Mouse (Mus musculus) cerebellum, postnatal 36 days (tissue): ENCODE measurements around the gene Ppp1r14d.

ENCODE experiments used
- DNase-seq, 2 experiments: peaks; one replicate each; pipeline ENCODE4 v3.0.0; 2021 to 2022; ENCODE audit warnings: mixed read lengths in 2 of 2

The Ppp1r14d gene

DNA sequence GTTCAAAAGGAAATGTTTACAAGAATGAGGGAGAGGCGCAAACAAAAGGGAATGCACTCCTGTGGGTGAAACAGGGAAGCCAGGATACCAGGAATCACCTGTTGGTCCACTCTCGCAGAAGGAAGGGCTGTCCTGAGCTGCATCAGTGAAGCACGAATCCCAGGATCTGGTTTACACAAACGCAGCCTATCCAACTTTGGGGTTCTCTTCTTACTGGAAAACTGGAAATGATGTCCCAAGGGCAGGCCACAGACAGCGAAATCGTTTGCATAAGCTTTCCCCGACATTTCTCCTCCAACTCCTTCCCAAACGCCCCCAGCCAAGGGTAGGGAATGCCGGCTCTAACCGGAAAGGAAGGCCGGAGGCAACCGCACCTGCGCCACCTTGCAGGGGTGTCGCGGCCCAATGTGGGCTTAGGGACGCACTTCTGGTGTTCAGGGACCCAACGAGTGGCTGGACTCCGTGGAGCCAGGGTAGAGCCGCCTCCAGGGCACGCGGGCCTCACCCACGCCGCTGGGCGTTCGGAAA, 7.0 kb upstream of the Ppp1r14d start:
- DNase-seq, result no peak

DNA sequence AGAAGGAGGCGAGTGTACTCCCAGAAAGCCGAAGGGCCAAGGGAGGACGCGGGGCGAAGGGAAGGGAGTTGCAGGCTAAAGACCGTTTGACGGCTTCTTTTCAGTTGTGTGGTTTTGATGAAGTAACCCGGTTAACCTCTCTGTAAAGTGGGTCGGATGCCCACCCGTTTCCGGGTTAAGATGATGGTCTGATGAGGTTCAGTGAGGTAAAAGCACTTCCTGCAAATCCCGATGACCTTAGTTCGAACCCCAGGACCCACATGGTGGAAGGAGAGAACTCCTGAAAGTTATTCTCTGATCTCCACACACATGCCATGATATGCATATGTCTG, 20.6 kb downstream of the Ppp1r14d start:
- DNase-seq, result no peak

DNA sequence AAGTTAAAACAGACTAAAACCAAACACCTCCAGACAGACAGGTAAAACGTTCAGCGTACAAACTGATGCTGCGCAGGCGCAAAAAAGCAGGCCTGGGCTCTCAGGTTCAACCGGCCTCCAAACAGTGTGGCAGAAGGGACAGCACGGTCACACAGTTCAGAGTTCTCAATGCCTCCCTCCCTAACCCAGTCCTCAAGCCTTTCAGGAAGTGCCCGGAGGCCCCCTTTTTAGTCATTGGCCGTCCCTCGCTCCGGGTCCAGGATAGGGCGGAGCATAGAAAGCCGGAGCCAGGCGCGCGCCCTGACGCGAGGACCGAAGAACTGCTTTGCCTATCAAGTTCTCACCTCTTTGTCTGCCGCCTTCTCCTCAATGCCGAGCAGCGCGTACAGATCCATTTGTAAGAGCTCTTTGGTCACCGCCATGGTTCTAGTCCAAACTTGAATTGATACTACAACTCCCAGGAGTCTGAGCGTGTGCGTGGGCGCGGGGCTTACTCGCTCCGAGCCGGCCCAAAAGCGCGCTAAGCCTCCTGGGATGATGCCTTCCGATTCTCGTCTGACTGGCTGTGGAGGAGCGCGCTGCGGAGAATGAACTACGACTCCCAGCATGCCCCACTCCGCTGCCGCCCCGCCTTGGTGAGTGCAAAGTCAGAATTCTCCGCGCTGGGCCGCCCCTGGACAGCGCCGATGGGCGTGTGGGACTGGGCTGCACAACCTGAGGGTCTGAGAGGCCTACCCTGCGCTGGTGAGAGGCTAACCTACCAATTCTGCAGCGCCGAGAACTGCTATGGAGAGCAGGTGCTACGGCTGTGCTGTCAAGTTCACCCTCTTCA, 21.1 kb downstream of the Ppp1r14d start, which contains the start of the genes Zfyve19 and Dnajc17:
Zfyve19 (plus strand) TSS at position 274 of the 832 bp plus-strand sequence.
Dnajc17 (minus strand) TSS at position 452 of the 832 bp plus-strand sequence.
- DNase-seq, result peak; percentile 95

DNA sequence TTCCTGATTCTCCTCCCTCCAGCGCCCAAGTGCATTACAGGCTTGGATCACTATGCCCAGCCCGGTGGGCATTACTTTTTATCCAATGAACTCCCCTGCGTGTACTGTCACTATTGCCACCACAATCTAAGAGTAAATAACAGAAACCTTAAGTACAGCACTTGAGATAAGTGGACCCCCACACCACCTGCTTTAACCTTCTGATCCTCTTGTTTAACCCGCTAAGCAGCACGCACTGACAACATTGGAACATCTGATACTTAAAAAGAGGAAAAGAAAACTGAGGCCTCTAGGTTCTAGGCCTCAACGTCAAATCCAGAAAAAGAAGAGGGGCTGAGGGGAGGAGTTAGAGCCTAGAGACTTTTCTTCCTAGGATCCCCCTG, 21.8 kb downstream of the Ppp1r14d start:
- no peak for DNase-seq

DNA sequence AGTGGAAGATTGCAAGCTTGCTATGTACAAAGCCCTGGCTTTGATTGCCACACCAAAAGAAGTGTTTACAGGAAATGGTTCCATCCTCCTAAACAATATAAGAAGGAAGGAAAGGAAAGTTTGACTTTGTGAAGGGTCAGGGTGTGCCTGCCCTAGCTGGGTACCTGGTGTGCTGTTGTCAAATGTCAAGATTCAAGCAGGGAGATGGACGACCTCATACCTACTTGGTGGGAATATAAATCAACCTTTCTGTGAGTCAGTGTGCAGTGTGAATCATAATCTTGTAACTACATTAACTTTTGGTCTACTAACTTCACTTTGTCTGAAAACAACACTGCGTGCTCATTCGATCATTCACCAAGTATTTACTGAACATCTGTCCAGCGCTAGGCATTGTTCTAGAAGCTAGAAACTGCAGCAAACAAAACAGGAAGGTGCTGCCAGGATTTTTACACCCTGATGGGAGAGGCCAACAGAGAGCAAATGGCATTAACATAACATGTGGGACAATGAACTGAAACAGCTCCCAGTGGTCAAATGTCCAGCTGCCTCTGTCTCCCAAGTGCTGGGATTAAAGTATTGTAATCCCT, 25.7 kb downstream of the Ppp1r14d start:
- DNase-seq, result no peak

DNA sequence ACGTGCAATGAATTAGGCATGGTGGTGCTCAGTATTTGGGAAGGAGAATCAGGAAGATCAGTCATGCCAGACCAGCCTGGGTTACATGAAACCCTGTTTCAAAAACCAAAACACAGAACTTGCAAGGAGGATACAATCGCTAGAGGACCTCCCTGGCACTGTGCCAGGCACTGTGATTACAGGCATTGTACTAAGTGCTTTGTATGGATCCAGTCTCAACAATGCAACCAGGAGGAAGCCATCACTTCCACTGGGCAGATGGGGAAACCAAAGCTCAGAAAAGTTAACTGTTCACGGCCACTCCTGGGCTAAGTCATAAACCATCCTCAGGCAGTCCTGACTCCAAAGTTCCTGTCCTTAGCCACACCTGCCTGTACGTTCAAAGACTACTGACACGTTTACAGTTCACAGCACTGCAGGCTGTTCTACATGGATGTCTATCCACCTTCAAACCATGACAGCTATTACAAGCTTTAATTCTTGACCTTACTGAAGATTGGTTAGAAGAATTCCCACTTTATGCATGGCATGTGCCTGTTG, 26.7 kb downstream of the Ppp1r14d start:
- DNase-seq, result no peak

DNA sequence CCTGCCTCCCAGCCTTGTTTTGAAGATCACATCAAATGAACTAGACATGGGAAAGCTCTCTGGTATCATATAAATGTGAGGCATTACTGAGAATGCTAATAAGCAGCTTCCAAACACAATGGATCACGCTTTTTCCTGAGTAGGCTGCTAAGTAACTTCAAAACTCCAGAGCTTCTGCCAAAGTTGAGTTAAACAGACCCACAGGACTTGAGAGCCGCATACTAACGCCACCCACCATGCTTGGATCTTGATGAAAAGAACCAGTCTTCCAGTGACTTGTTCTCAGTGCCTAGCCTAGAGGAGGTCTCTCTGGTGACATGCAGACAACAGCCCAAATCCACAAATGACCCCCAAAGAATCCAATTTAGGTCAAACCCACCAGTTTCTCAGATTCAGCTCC, 30.8 kb downstream of the Ppp1r14d start:
- no peak for DNase-seq

DNA sequence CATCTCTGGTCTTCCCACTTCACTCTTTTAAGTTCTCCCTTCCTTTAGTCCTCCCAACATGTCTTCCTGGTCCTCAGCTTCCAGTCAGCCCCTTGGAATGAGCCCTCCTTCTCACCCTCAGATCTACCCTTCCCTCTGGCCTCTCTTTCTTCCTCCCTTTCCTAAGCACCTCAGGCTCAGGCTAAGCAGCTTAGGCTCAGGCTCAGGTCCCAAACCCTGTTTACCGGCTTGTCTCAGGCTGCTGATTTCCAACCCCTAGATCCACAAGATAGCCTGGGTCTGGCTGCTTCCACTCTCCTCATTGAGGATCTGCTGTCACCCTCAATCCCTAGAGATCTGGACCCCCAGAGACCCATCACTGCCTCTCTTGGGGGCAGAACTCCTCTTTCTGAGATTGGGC, 31.7 kb downstream of the Ppp1r14d start:
- DNase-seq, result no peak

DNA sequence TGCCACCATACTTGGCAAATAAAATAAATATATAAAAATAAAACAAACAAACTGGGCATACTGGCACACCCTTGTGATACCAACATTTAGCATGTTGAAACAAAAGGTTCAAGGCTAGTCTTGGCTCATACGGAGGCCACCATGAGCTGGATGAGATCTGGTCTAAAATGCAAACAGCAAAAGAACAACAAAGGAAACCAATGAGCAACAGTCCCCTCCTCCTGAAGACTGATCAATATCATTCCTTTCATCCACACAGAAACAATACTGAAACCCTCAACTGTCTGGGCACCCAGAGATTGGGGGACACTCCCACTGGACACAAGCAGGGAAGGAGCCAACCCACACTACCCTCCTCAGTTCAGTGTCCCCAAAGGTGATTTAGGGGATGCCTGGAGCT, 32.2 kb downstream of the Ppp1r14d start:
- DNase-seq, result no peak

DNA sequence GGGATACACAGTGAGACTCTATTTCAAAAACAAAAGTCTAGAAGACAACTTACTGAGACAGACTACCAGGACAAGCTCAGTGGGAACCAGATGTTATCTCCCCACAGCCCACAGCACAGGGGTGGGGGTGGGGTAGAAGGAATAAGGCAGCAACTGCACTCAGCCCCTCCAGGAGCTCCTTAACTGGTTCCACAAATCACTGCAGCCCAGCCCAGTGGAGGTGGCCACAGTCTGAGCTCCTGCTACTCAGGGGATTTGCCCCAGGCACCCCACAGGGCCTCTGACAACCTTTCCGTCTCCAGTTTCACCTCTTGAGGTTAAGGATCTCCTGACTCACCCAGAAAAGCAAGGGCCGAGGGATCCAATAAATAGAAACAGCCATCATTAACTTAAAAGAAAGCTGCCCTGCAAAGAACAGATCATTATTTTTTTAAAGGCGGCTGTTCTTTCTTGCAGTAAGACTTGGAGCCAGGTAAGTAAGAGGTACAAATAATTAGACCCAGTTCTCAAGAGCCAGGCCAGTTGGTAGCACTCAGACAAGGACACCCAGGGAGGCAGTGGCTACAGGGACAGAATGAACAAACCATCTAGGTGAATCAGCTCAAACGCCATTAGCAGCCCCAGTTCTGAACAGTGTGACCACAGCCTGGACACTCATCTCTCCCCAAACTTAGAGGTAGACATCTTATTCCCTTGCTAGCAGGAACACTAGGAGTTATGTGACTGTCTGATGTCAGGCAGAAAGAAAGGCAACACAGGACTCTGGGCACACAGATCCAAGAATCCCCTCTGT, 33.2 kb downstream of the Ppp1r14d start:
- no peak for DNase-seq

DNA sequence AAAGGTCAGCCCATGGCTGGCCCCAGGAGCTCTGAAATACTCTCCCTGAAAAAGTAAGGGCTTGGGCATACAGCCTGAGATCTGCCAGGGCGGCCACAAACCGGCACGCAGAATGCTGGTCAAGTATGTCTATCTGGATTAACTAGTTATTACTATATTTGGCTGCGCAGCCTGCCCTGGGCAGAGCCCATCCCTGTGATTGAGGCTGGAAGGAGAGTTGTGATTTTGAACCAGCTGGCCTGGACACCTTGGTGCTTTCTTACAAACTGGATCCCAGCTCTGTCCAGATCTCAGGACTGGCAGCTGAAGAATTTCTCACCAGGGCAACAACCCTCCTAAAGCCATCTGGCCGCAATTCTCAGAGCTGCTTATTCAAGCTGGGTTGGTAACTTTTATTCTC, 35.6 kb downstream of the Ppp1r14d start:
- no peak for DNase-seq

DNA sequence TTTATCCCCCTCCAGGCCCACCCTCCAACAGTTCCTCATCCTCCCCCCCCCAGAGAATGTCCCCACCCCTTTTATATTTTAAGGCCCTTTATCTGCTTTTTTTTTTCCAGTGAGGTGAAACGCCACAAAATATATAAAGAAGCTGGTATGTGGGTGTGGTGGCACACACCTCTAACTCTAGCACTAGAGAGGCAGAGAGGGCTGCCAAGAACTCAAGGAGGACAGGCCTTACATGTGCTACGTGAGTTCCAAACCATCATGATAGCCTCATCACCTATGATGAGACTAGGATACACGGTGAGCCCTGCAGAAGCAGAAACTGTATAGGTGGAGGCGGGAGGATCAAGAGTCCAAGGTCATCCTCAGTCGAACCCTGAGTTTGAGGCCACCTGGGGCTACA, 38.7 kb downstream of the Ppp1r14d start:
- DNase-seq, result no peak

DNA sequence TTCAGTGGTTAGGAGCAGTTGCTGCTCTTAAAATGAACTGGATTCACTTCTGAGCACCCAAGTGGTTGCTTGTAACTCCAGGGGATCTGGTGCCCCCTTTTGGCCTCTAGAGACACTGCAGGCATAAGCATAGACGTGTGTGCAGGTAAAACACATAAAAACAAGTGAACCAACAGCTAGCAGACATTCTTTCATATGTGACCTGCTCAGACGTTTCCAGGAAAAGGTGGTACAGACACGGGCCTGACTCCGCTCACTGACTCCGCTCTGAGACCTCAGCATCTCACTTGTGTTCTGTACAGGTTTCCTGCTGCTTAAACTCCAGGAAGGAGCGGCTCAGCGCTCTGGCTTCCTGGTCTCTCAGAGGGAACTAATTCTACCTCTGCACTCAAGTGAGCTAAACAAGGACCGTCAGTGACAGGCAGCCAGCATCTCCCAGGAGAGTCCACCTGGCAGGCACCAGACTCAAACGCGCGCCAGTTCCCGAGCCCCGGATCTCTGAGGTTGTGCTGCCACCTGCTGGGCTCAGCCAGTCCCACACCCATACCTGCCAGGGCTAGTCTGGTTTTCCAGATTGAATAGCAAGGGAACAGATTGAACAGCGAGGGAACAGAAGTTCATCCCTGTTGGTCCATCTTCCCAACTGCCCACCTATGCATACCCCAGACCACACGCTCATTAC, 40.5 kb downstream of the Ppp1r14d start:
- DNase-seq, result peak; percentile 92 to 94

DNA sequence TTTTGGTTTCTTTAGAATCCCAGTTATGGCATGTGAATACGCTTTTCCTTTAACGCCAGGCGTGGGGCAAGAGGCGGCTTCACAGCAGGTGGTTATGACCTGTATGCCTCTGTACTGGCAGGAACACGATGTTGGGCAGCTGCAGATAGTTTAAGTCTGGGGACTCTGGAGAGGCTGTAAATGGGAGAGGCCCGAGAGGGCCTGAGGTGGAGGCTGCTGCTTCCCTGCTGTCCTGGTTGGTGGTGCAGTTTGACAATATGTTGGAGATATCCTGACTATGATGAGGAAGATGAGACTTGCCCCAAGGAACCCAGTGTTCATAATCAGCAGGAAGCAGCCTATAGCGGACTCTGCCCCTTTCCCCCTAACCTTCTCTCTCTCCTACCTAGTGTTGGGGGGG, 46.8 kb downstream of the Ppp1r14d start:
- DNase-seq, result no peak

DNA sequence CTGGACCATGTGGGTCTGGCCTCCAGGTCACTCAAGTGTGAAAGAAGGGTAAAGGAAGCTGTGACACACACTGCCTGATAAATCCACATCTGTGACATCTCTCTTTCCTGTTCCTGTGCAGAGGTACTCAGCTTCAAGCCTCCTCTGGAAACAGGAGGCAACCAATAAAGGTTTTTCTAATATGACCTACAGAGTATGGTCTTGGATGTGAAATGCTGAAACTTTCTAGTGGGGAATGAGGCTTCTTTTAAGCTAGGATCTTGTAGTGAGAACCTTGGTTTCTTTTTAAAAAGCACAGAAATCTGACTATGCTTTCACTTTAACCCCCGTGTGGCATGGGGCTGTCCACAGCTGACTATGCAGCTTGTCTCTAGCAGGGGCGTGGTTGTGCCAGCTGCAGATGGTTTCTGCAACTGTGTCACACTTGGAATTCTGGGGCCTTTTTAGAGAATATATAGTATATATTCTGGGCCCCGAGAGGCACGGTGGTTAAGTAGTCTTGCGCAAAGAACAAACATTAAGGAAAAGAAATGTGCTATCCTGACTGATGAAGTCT, 52.2 kb downstream of the Ppp1r14d start:
- DNase-seq, result no peak

DNA sequence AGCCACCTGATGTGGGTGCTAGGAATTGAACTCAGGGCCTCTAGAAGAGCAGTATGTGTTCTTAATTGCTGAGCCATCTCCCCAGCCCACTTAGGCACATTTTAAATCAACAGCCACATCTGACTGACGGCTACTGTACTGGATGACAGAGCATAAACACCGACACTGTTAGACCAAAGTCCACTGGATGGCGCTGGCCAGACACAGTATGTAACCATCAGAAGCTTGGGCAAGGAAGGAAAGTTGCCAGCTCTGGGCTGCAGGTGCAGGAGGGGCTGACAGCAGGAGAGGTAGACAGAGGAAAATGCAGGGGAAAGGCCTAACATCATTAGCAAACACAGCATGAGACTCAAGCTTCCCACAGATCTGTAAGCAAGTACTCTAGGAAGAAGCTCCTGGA, 52.9 kb downstream of the Ppp1r14d start:
- no peak for DNase-seq

DNA sequence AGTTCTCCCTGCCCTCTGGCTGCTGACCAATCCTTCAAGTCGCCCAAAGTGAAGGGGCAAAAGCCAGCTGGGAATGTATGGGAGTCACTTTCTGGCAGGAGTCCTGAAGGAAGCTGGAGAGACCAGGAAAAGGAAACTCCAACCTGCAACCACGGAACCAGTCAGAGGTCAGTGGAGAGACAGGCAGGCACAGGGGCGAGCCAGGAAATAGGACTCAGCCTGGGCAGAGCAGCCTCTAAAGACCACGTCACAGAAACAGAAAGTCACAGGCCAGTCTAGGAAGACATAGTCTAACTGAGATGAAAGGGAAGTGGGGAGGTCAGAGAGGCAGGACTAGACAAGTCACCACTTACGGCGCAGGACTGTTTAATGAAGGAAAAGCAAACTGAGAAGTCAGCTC, 54.1 kb downstream of the Ppp1r14d start:
- DNase-seq, result no peak

DNA sequence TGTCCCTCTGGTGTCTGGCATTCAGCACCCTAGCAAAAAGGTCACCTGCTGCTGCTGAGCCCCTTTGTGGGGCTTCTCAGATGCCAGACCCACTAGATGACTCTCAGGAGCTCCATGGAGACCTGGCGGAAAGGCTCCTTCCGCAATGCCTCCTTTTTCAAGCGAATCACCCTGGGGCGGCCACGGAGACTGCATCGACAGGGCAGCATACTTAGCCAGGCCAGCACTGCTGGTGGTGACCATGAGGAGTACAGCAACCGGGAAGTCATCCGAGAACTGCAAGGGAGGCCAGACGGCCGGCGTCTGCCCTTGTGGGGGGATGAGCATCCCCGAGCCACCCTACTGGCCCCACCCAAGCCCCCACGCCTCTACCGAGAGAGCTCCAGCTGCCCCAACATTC, 54.8 kb downstream of the Ppp1r14d start:
- no peak for DNase-seq

DNA sequence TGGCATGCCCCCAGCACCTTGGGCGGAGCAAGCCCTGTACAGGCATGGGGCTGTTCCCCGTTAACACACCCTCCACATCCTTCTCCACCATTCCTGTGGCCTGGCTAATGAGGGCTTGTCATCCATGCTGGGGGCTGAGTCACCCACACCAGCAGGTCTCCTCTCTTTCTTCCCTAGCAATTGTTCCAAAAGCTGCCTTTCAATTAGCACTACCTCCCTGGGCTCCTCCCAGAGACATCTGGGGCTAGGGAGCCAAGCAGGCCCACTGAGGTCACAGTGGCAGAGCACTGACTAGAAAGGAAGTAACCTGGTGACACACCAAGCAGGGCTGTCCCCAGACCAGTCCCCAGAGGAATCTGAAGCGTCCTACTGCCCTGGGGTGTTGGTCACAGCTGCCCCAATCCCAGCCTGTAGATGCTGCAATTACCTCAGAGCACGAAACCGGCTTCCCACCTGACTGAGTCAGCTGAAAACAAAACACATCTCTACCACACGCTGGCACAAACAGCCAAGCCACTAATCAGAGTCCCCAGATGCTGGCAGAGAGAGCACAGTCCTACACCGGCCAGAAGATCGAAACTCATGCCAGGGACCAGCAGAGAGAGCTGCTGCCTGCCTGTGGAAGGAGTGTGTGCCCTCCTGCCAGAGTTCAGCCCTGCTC, 55.6 kb downstream of the Ppp1r14d start, which contains the start of gene Gm14137:
Gm14137 (plus strand) TSS at position 519 of the 661 bp plus-strand sequence.
- no peak for DNase-seq

DNA sequence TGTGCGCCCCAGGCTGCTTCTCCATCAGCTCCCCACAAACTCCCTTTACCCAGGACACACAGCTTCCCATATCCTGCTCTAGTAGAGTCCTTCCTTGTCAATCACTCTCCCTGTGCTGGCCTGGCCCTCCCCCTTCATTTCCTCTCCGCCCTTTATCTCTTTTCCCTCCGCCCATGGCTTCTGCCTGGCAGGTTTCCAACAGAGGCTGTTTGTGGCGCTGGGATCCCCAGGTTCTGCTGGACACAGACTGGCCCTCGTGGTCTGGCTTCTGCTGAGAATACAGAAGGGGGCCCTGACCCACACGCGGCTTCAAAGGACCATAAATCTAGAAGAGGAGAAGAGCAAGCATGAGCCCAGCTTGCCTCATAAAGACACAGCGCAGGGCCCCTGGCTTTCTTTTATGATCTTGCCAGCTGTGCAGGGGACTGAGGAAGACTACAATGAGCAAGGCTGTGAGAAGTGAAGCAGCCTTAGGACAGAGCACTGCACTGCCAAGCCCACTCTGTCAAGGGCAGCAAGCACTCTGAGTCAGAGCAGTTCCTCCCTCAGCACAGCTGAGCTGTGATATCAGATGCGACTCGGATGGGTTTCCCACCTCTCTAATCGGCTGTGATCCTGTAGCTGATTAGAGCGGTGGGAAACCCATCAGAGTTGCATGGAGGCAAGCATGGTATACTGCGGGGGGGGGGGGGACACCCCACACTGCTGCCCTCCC, 56.7 kb downstream of the Ppp1r14d start:
- no peak for DNase-seq

DNA sequence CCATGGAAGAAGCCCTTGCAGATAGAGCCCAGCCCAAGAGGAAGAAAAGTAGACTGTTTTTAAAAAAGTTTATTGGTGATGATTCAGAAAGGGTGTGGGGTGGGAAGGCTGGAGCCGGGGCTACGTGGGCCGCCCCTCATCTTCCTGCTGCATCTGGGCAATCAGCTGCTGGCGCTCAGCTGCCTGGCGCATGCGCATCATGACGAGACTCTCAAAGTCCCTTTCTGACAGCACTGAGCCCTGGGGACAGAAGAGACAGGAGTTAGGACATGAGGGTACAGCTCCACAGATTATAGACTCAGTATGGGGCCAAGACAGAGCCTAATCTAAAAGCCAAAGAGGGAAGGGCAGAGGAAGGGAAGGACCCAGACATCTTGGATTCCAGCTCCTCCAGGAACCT, 57.3 kb downstream of the Ppp1r14d start:
- no peak for DNase-seq
